Mouse (Mus musculus): ENCODE measurements around the gene Prss33. TPM values are rescaled to one million over a fixed set of nuclear protein-coding genes. Genes with fewer than 3 reads are reported as not detected.

Prss33 gene
- polyA plus RNA-seq, 1 experiment: not detected

GRCm38 (mm10) chr17:23806867-23807266 lies 29.0 kb downstream of the Prss33 start:
- TF ChIP-seq POLR2A (IDR thresholded peaks at IDR 0.05; ENCODE audit: low read depth, low read length): no peak
- TF ChIP-seq CTCF (IDR thresholded peaks at IDR 0.05; ENCODE audit: borderline replicate concordance, insufficient read depth, low read length): no peak; the same call in 1 of the 2 replicates
- no peak overlapping the region for H3K27ac ChIP-seq (ENCODE audit: insufficient read depth, low read length)
- peak overlapping the region; percentile 31 for H3K4me3 ChIP-seq (ENCODE audit: insufficient read depth, low read length)
- peaks cover 3% of the 10 kb centered on the region for H3K4me1 ChIP-seq (ENCODE audit: control insufficient read depth, insufficient read depth, low read length)

- Histone ChIP-seq H3K4me1 (ENCODE audit: control insufficient read depth, insufficient read depth, low read length) (peaks cover 3% of the 10 kb centered on the region), H3K27ac (ENCODE audit: insufficient read depth, low read length) (peak overlapping the region; percentile 60), H3K4me3 (ENCODE audit: insufficient read depth, low read length) (peak overlapping the region; percentile 98)
- no peak for TF ChIP-seq POLR2A (IDR thresholded peaks at IDR 0.05; ENCODE audit: low read depth, low read length)
- TF ChIP-seq CTCF (IDR thresholded peaks at IDR 0.05; ENCODE audit: borderline replicate concordance, insufficient read depth, low read length): no peak
Observed at GRCm38 (mm10) chr17:23804426-23805085, 31.3 kb downstream of the Prss33 start.

- peak overlapping the region; percentile 68 for H3K27ac ChIP-seq (ENCODE audit: insufficient read depth, low read length)
- no peak for TF ChIP-seq CTCF (IDR thresholded peaks at IDR 0.05; ENCODE audit: borderline replicate concordance, insufficient read depth, low read length)
- TF ChIP-seq POLR2A (IDR thresholded peaks at IDR 0.05; ENCODE audit: low read depth, low read length): no peak
- H3K4me1 ChIP-seq (ENCODE audit: control insufficient read depth, insufficient read depth, low read length): peaks cover 3% of the 10 kb centered on the region
Observed at GRCm38 (mm10) chr17:23803366-23804041, 32.4 kb downstream of the Prss33 start.

GRCm38 (mm10) chr17:23802746-23803365 lies 33.0 kb downstream of the Prss33 start:
- H3K27ac ChIP-seq (ENCODE audit: insufficient read depth, low read length): peak overlapping the region; percentile 68
- peak overlapping the region; percentile 98 for H3K4me3 ChIP-seq (ENCODE audit: insufficient read depth, low read length)
- TF ChIP-seq POLR2A (IDR thresholded peaks at IDR 0.05; ENCODE audit: low read depth, low read length) (peak; percentile 71), CTCF (IDR thresholded peaks at IDR 0.05; ENCODE audit: borderline replicate concordance, insufficient read depth, low read length) (no peak)
- H3K4me1 ChIP-seq (ENCODE audit: control insufficient read depth, insufficient read depth, low read length): peaks cover 3% of the 10 kb centered on the region

More at GRCm38 (mm10) chr17:23803366-23804041, 32.4 kb downstream of the Prss33 start:
- peak overlapping the region; percentile 98 for H3K4me3 ChIP-seq (ENCODE audit: insufficient read depth, low read length)

- no peak overlapping the region for H3K27ac ChIP-seq (ENCODE audit: insufficient read depth, low read length)
- H3K4me1 ChIP-seq (ENCODE audit: control insufficient read depth, insufficient read depth, low read length): peaks cover 3% of the 10 kb centered on the region
- H3K4me3 ChIP-seq (ENCODE audit: insufficient read depth, low read length): no peak overlapping the region
- no peak for TF ChIP-seq POLR2A (IDR thresholded peaks at IDR 0.05; ENCODE audit: low read depth, low read length)
- no peak for TF ChIP-seq CTCF (IDR thresholded peaks at IDR 0.05; ENCODE audit: borderline replicate concordance, insufficient read depth, low read length)
Observed at GRCm38 (mm10) chr17:23801627-23802026, 34.2 kb downstream of the Prss33 start.

- Histone ChIP-seq H3K4me3 (ENCODE audit: insufficient read depth, low read length) (no peak overlapping the region), H3K4me1 (ENCODE audit: control insufficient read depth, insufficient read depth, low read length) (no peaks in the 10 kb centered on the region; the same call in 1 of the 2 replicates), H3K27ac (ENCODE audit: insufficient read depth, low read length) (no peak overlapping the region)
- TF ChIP-seq POLR2A (IDR thresholded peaks at IDR 0.05; ENCODE audit: low read depth, low read length) (no peak), CTCF (IDR thresholded peaks at IDR 0.05; ENCODE audit: borderline replicate concordance, insufficient read depth, low read length) (no peak)
Observed at GRCm38 (mm10) chr17:23797316-23797715, 38.5 kb downstream of the Prss33 start.

GRCm38 (mm10) chr17:23795323-23795722 lies 40.5 kb downstream of the Prss33 start:
- no peak overlapping the region for H3K4me3 ChIP-seq (ENCODE audit: insufficient read depth, low read length)
- no peaks in the 10 kb centered on the region for H3K4me1 ChIP-seq (ENCODE audit: control insufficient read depth, insufficient read depth, low read length)
- TF ChIP-seq POLR2A (IDR thresholded peaks at IDR 0.05; ENCODE audit: low read depth, low read length) (no peak), CTCF (IDR thresholded peaks at IDR 0.05; ENCODE audit: borderline replicate concordance, insufficient read depth, low read length) (no peak)
- no peak overlapping the region for H3K27ac ChIP-seq (ENCODE audit: insufficient read depth, low read length)

- no peak overlapping the region for H3K27ac ChIP-seq (ENCODE audit: insufficient read depth, low read length)
- H3K4me3 ChIP-seq (ENCODE audit: insufficient read depth, low read length): peak overlapping the region; percentile 23
- peaks cover 4% of the 10 kb centered on the region for H3K4me1 ChIP-seq (ENCODE audit: control insufficient read depth, insufficient read depth, low read length)
- no peak for TF ChIP-seq POLR2A (IDR thresholded peaks at IDR 0.05; ENCODE audit: low read depth, low read length)
- TF ChIP-seq CTCF (IDR thresholded peaks at IDR 0.05; ENCODE audit: borderline replicate concordance, insufficient read depth, low read length): no peak
Observed at GRCm38 (mm10) chr17:23791079-23791357, 44.8 kb downstream of the Prss33 start.

GRCm38 (mm10) chr17:23790269-23791078 lies 45.4 kb downstream of the Prss33 start, which contains the start of gene Srrm2:
Gene Srrm2, plus strand, starts transcription at chr17:23790532.
- Histone ChIP-seq H3K4me1 (ENCODE audit: control insufficient read depth, insufficient read depth, low read length) (peaks cover 4% of the 10 kb centered on the region), H3K4me3 (ENCODE audit: insufficient read depth, low read length) (peak within 1 kb of the TSS; percentile 23), H3K27ac (ENCODE audit: insufficient read depth, low read length) (peak within 1 kb of the TSS; percentile 30)
- TF ChIP-seq CTCF (IDR thresholded peaks at IDR 0.05; ENCODE audit: borderline replicate concordance, insufficient read depth, low read length) (no peak), POLR2A (IDR thresholded peaks at IDR 0.05; ENCODE audit: low read depth, low read length) (peak; percentile 86)
